Mouse (Mus musculus) thymus, postnatal 14 days (tissue): ENCODE measurements around the gene Ms4a12.
"Not testable (repeated sequence)": the region's sequence is repeated elsewhere in the genome, so short reads cannot be mapped to it uniquely, and the experiment has no call there.

Experiments
- DNase-seq: peaks from one replicate; pipeline ENCODE4 v3.0.0; 2021

The Ms4a12 gene

DNA sequence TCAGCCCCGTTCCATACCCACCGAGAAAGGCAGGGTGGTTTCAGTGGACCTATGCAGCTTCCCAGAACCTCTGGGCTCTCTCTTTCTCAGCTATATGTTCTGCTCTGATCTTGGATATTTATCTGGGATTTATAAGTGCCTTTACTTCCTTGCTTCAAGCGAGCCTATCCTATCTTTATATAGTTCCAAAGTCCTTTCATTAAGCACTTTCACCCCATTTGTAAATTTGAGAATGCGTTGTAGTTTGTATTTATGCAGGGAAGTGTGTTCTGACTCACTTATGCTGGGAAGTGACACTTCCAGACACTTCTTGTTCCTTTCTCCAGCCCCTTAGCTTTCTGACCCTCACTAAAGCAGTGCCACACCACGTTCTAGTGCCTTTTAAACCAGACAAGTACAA is at the start of gene Ms4a12:
Gene Ms4a12 (minus strand): TSS at position 101 of the 400 bp plus-strand sequence.
- no peak for DNase-seq

DNA sequence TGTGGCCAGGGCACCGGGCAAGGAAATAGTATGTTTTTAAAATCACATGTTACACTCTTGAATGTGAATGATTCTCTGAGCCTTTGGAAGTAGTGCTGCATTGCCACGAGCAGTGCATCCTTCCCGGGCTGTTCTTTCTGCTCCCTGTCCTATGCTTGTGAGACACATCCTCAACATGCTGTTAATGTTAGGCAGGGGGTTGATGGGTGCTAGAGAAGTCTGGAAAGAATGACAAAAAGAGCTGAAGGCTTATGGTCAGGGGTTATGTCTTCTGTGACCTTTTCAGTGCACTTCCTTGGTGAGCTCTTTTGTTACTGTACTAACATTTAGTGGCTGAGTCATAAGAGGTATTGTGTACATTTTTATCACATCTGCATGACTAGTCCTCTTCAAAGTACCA is 48.0 kb upstream of the Ms4a12 start:
- DNase-seq: no peak

- no peak for DNase-seq
Observed at GRCm38 (mm10) chr19:11276431-11276830, 44.2 kb upstream of the Ms4a12 start.

DNA sequence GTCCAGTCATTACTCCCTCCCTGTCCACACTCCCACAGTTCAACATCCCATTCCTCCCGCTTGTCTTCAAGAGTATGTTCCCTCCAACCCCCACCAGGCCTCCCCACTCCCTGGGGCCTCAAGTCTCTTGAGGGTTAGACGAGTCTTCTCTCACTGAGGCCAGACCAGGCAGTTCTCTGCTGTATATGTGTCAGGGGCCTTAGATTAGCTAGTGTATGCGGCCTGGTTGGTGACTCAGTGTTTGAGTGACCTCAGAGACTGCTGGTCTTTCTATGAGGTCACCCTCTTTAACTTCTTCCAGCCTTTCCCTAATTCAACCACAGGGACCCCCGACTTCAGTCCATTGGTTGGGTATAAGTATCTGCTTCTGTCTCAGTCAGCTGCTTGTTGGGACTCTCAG is 34.7 kb upstream of the Ms4a12 start:
- no peak for DNase-seq

DNA sequence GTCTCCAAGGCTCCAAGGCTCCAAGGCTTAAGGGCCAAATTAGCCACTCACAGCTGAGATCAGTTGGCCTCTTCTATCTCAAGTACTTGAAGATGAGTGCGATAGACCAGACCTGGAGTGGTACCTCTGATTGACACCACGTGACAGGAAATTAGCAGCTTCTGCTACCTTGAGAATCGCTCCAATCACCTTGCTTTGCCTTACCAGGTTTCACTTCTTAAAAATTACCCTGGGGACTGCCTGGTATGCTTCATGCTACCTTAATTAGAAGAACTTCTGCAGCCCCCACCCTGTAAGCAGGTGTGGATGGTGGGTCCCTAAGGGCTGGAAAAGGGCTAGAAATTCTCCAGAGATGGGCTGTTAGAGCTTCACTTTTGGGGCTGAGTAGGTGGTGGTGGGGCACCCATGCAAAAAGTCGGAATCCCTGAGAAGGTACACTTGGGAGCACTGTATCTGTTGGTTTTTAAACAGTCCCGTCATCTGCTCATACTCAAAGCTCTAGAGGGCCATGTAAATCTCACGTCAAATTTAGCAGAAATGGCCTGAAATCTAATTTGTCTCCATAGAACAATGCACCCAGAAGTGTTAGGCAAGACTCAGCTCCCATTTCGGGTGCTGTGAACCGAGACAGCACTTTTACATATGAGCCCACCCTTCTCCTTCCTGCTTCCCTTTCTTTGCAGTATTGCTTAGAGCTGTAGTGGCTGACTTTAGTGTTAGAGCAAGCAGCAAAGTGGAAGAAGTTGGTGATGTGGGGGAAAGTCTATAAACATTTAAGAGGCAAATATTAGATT is 34.0 kb upstream of the Ms4a12 start, which contains the start of gene Ms4a1:
Gene Ms4a1 (minus strand): TSS at position 190 of the 794 bp plus-strand sequence.
- no peak for DNase-seq

DNA sequence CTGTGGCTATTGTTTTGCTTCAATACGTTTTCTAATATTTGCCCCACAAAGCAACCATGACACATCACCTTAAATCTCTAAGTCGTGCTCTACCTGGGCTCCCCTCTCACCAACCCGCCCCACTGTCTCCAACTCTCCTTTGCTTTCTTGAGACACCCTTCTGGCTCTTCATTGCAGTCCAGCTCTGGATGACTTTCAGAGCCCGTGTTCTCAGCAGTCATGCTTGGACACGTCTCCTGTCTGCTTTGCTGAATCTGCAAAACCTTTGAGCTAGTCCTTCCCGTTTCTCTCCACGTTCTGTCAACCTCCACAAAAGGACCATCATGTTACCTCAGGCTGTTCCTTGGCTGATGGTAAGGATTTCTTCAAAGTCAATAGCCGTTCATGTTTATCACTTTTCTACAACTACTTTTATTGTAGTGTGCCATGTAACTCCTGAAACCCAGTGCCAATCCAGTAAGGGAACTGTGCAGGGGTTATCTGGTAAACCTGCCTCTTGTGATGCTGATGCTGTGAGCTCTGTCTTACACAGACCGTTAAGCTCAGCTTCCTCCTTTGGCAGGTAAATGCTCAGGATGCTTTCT is 32.4 kb upstream of the Ms4a12 start:
- DNase-seq: no peak

DNA sequence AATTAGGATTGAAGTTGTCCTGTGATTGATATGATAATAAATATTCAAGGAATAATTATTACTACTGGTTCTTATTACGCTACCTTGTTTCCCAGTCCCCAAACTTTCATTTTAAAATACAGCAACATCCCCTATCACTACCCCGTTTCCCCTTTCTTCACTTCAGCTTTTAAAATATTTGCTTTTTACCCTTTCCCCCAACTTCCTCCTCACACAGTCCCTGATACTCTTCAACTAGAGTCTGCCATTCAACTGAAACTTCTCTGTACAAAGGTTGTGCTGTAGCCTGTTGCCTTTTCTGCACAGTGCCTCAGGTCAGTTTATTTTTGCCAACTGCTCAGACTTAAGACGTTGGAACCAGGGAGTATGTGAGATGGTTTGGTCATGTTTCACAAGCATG is 31.3 kb upstream of the Ms4a12 start:
- DNase-seq: no peak

DNA sequence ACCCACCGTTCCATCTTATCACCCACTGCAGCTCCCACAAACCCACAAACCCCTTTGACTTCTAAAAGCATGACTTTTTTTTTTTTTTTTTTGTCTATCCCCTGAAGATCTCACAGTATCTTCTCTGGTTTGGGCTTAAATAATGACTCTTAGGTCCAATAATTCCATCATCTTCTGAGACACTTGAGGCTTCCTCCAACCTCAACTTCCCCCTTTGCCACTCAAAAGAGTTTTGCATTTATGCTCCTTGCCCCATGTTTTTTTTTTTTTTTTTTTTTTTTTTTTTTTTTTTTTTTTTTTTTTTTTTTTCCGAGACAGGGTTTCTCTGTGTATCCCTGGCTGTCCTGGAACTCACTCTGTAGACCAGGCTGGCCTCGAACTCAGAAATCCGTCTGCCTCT is 30.7 kb upstream of the Ms4a12 start:
- not testable (repeated sequence) for DNase-seq

GRCm38 (mm10) chr19:11261522-11261921 is 29.3 kb upstream of the Ms4a12 start:
- DNase-seq: no peak

DNA sequence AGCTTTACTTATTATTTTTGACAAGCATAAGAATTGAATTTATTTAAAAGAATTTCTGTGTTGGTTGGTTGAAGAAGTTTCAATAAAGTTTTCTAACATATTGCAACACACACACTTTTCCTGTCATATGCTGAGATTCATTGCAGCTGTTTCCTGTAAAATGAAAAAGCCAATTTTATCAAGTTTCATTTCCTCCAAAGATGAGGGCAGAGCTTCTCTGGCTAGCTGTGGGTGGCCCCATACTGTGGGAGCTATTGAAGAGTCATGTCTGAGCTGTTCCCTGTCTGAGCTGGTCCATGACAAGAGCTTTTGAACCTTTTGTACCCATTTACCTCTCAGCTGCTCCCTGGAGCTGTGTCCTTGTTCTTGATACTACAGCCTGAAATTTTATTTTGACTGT is 12.0 kb upstream of the Ms4a12 start:
- no peak for DNase-seq

GRCm38 (mm10) chr19:11242560-11242959 is 10.3 kb upstream of the Ms4a12 start:
- no peak for DNase-seq

DNA sequence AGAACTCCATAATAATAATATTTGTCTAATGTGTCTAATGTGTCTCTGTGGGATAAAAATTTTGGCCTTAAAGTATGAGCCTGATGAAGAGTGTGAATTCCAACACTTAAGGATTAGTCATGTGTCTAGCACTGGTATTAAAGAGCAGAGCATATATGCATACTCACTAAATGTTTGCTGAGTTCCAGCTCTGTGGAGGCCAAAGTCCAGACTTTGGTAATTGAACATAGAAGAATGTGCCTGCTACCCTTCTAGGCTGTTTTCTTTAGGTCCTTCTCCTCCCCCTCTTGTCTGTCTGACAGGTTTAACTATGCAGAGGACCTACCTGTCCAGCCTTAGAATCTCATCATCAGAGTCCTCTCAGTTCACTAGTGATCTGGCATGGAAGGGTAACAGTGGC is 3.6 kb upstream of the Ms4a12 start:
- no peak for DNase-seq

DNA sequence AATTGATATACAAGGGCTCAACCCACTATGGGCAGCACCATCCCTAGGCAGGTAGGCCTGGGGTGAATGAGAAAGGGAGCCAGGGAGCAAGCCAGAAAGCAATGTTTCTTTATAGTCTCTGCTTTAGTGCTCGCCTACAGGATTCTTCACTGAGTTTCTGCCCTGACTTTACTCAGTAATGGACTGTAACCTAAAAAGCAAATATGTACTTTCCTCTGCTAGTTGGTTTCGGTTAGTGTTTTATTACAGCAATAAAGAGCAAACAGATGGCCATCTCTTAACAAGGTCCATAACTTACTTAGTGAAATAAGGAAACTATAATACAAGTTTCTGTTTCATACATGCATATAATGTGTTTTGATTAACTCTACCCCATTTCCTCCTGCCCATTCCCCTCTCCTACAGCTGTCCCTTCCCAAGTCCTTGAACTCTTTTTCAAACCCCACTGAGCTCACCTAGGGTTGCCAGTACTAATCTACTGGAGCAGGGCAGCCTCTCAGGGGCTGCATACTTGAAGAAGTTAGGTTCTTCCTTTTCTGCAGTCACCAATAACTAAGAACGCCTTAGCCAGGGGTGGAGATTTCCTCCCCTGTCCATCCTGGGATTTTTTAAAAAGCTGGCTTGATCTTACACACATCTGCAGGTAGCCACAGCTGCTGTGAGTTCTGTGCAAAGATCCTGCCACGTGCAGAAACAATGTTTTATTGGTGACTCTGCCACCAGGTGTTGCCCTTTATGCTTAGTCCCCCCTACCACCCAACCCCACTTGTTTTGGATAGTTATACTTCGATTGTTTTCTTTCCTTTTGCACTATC is 2.9 kb upstream of the Ms4a12 start:
- no peak for DNase-seq

DNA sequence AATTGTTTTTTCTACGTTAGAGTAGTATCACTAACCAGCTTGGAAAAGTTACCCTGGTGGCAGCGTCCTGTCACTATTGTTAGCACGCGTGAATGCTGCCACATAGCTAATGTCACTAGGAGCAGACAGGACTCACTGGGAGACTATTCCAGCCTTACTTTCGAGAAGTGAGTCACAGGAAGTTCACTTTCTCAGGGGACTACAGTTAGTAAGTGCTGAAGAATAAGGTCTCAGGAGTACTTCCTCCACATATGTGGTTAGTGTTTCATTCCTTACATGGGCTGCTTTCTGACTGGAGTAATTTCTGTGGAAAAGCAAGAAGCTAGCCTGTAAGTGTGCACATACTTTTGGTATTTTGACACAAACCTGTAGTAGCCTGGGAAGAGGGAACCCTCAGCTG is 2.0 kb upstream of the Ms4a12 start:
- DNase-seq: no peak

- DNase-seq: no peak
Observed at GRCm38 (mm10) chr19:11196546-11196945, 35.7 kb downstream of the Ms4a12 start, which contains the start of gene Ms4a13. TSS of gene Ms4a13 (minus strand) at chr19:11196737.

DNA sequence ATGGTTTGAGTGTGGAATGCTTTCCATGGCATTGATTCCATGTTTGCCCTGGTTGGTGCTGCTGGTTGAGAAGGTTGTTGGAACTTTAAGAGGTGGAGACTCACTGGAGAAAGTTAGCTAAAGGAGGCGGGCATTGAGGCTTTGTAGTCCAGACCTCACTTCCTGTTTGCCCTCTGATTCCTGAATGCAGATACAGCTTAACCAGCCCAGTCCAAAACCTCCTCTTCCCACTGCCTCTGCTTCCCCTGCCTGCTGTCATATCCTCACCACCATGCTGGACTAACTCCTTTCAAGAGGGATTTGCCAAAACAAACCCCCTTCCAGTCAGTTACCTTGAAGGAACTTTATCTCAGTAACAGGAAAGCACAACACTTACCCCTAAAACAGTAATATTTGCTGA is 39.7 kb downstream of the Ms4a12 start:
- DNase-seq: no peak

GRCm38 (mm10) chr19:11184121-11184520 is 48.1 kb downstream of the Ms4a12 start:
- peak; percentile 27 for DNase-seq

DNA sequence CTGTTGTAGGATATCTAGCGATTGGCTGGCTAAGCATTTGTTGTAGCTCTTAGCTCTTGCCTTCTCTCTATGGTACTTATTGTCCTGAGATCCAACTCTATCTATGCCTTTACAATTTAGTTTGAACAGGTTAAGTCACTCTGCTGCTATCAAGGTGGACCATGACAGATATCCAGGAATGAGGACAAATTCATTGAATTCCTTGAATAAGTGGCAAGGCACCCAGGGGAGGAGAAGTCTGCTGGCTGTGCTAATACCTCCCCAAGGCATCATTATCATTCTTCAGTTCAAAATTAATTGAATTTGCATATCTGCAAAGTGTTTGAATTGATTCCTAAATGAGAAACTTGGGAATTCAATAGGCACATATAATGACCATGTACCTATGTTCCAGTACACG is 54.8 kb downstream of the Ms4a12 start:
- no peak for DNase-seq

- DNase-seq: peak; percentile 33
Observed at GRCm38 (mm10) chr19:11165172-11165571, 67.1 kb downstream of the Ms4a12 start, which contains the start of gene 1700025F22Rik. TSS of gene 1700025F22Rik (minus strand) at chr19:11165320.
